ENCODE assay signal across 20 mouse cellular contexts in the genomic region with DNA sequence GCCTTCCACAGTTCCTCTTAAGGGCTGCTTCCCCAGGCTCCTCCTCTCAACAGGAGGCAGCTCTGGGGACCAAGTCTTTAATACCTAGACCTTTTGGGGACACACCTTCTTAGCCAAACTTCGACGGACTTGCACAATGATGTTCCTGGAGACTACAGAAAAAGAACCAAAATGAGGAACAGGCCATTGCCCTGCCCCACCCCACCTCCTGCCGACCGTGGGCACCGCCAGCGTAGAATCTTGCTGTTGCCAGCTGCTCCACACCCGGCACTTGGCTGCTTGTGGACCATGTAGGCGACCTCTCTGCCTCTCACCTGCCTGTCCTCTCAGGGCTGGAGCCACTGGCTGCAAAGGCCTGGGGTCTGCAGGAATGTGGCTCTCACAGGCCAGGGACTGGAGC. TPM values are rescaled to one million over a fixed set of nuclear protein-coding genes. Genes with fewer than 3 reads are reported as not detected.
DNase-seq lines count a peak whose midpoint lies in the region; ATAC-seq and TF ChIP-seq lines count a peak whose summit lies in the region.
"Had no signal": no experiment of that assay in that cellular context is flagged by ENCODE, and none has a peak within 500 bp of the region (broad histone marks: within the 10 kb centered on the region; RNA-seq: fewer than 3 reads in every experiment).

No protein-coding gene starts in this region.

- 0 out of 2 replicates have a peak, but pooled peaks cover 9% of the 10 kb centered on the region for H3K4me1 ChIP-seq in heart, embryonic 10.5 days
- peaks cover 49 to 67% of the 10 kb centered on the region in 2 experiments for H3K4me1 ChIP-seq in CH12.LX (ENCODE audit: control insufficient read depth in 1 of 2, insufficient read depth in 2 of 2)
- no peaks in the 10 kb centered on the region for H3K4me1 ChIP-seq in stomach, postnatal 0 days (replicated peaks; ENCODE audit: control insufficient read depth, insufficient read depth)
- no peaks in the 10 kb centered on the region for H3K4me1 ChIP-seq in hindbrain, embryonic 14.5 days (replicated peaks; ENCODE audit: control insufficient read depth, insufficient read depth, low read length)
- H3K4me1 ChIP-seq: embryonic facial prominence, embryonic 15.5 days; forebrain, embryonic 13.5 days; midbrain, embryonic 13.5 days had no signal

- no peak overlapping the region for H3K9ac ChIP-seq in CH12.LX (ENCODE audit: insufficient read depth, low read depth)
- no peak overlapping the region for H3K9ac ChIP-seq in stomach, postnatal 0 days (ENCODE audit: low read length)
- no peak overlapping the region for H3K9ac ChIP-seq in hindbrain, embryonic 14.5 days
- H3K9ac ChIP-seq: embryonic facial prominence, embryonic 15.5 days; forebrain, embryonic 13.5 days; lung, embryonic 14.5 days; midbrain, embryonic 13.5 days had no signal

- in situ Hi-C loops in CH12.LX (cut with MboI; ENCODE audit: low pct_ligation_motif_present, low pct_unique_long_range_greater_than_20kb, low sequenced_read_pairs) = no loop called here

- TF ChIP-seq RAD21 in CH12.LX (IDR thresholded peaks at IDR 0.05; ENCODE audit: low read depth, low read length) = no peak

- peaks cover 12% of the 10 kb centered on the region; the same call in 1 of the 2 replicates for H3K27me3 ChIP-seq in heart, embryonic 10.5 days (ENCODE audit: insufficient read depth, poor library complexity, severe bottlenecking)
- no peaks in the 10 kb centered on the region for H3K27me3 ChIP-seq in CH12.LX (replicated peaks)
- H3K27me3 ChIP-seq in stomach, postnatal 0 days (ENCODE audit: control insufficient read depth, insufficient read depth, low read length) = no peaks in the 10 kb centered on the region
- H3K27me3 ChIP-seq in hindbrain, embryonic 14.5 days (ENCODE audit: control insufficient read depth, insufficient read depth, low read length) = no peaks in the 10 kb centered on the region
- H3K27me3 ChIP-seq: embryonic facial prominence, embryonic 15.5 days; forebrain, embryonic 13.5 days; midbrain, embryonic 13.5 days had no signal

- DNase-seq in heart, embryonic 10.5 days (ENCODE audit: low spot score) = peak; percentile 73
- no peak for DNase-seq in heart, postnatal 10 days
- DNase-seq in CH12.LX (ENCODE audit: extremely low read depth) = no peak
- peak; percentile 41 for DNase-seq in lung, postnatal 25 days (ENCODE audit: low spot score)
- no peak for DNase-seq in urinary bladder, postnatal 36 days (ENCODE audit: low spot score in 2 of 2)
- no peak for DNase-seq in stomach, postnatal 0 days (ENCODE audit: low spot score)
- no peak for DNase-seq in hindbrain, embryonic 14.5 days (ENCODE audit: low spot score)
- DNase-seq: cerebellum, adult 9-10 months; gastrocnemius, postnatal 25 days; kidney, adult 18-20 months; kidney, postnatal 36 days; layer of hippocampus, adult 9-11 months; lung, embryonic 14.5 days; thymus, postnatal 25 days had no signal

- 56% methylated on average over 8 of the region's 8 CpGs for WGBS in heart, embryonic 10.5 days
- 50% methylated on average over 8 of the region's 8 CpGs for WGBS in stomach, postnatal 0 days
- WGBS in hindbrain, embryonic 14.5 days = 68% methylated on average over 8 of the region's 8 CpGs

- no peaks in the 10 kb centered on the region for H3K36me3 ChIP-seq in heart, embryonic 10.5 days
- no peaks in the 10 kb centered on the region for H3K36me3 ChIP-seq in CH12.LX (replicated peaks in 1 of 2; ENCODE audit: control insufficient read depth in 1 of 2, insufficient read depth in 1 of 2, low read length in 1 of 2)
- no peaks in the 10 kb centered on the region for H3K36me3 ChIP-seq in stomach, postnatal 0 days (ENCODE audit: control insufficient read depth, insufficient read depth, low read length)
- H3K36me3 ChIP-seq in hindbrain, embryonic 14.5 days (replicated peaks; ENCODE audit: control insufficient read depth, insufficient read depth) = no peaks in the 10 kb centered on the region
- H3K36me3 ChIP-seq: embryonic facial prominence, embryonic 15.5 days; midbrain, embryonic 13.5 days had no signal

- no peak overlapping the region for H3K4me3 ChIP-seq in heart, embryonic 10.5 days
- H3K4me3 ChIP-seq in CH12.LX (replicated peaks in 1 of 3; ENCODE audit: low read depth in 2 of 3, low read length in 2 of 3, poor library complexity in 1 of 3) = peak overlapping the region in 1 of 3 experiments; percentile 19
- H3K4me3 ChIP-seq in stomach, postnatal 0 days (ENCODE audit: low read depth, low read length) = no peak overlapping the region
- no peak overlapping the region for H3K4me3 ChIP-seq in hindbrain, embryonic 14.5 days (replicated peaks; ENCODE audit: low read length)
- H3K4me3 ChIP-seq: embryonic facial prominence, embryonic 15.5 days; forebrain, embryonic 13.5 days; midbrain, embryonic 13.5 days had no signal

- dilution Hi-C loops in CH12.LX (cut with MboI; ENCODE audit: extremely low pct_ligation_motif_present, extremely low pct_unique_long_range_greater_than_20kb, low sequenced_read_pairs) = no loop called here

- intact Hi-C loops in heart, postnatal 10 days (cut with DNase I) = no loop called here

- no peak for TF ChIP-seq POLR2A in CH12.LX (IDR thresholded peaks at IDR 0.05; ENCODE audit: low read depth, low read length)

- 0 out of 2 replicates have a peak overlapping the region, but pooled peaks have one; percentile 5 for H3K4me2 ChIP-seq in CH12.LX (ENCODE audit: insufficient read depth, low read depth, poor library complexity, severe bottlenecking)
- H3K4me2 ChIP-seq in stomach, postnatal 0 days (replicated peaks; ENCODE audit: low read depth) = no peak overlapping the region
- no peak overlapping the region for H3K4me2 ChIP-seq in hindbrain, embryonic 14.5 days (replicated peaks)
- H3K4me2 ChIP-seq: embryonic facial prominence, embryonic 15.5 days; forebrain, embryonic 13.5 days; heart, embryonic 11.5 days; lung, embryonic 14.5 days; midbrain, embryonic 13.5 days had no signal

- no peak overlapping the region for H3K27ac ChIP-seq in heart, embryonic 10.5 days
- 0 out of 2 replicates have a peak overlapping the region, but pooled peaks have one; percentile 4 for H3K27ac ChIP-seq in CH12.LX (ENCODE audit: insufficient read depth, low read depth)
- no peak overlapping the region for H3K27ac ChIP-seq in stomach, postnatal 0 days (replicated peaks)
- H3K27ac ChIP-seq in hindbrain, embryonic 14.5 days = no peak overlapping the region
- H3K27ac ChIP-seq: embryonic facial prominence, embryonic 15.5 days; forebrain, embryonic 13.5 days; hindbrain, postnatal 0 days; midbrain, embryonic 13.5 days had no signal

- 0 out of 2 replicates have a peak, but pooled peaks cover 2% of the 10 kb centered on the region for H3K9me3 ChIP-seq in heart, embryonic 10.5 days
- H3K9me3 ChIP-seq in CH12.LX (replicated peaks; ENCODE audit: low read length) = peaks cover 20% of the 10 kb centered on the region
- no peaks in the 10 kb centered on the region for H3K9me3 ChIP-seq in stomach, postnatal 0 days (ENCODE audit: control insufficient read depth, low read length)
- no peaks in the 10 kb centered on the region for H3K9me3 ChIP-seq in hindbrain, embryonic 14.5 days (ENCODE audit: control insufficient read depth, low read length)
- H3K9me3 ChIP-seq: embryonic facial prominence, embryonic 15.5 days had no signal

- TF ChIP-seq EP300 in CH12.LX (IDR thresholded peaks at IDR 0.05; ENCODE audit: low read length) = no peak
- TF ChIP-seq EP300 in stomach, postnatal 0 days (optimal IDR thresholded peaks at IDR 0.05) = no peak

- H3K79me2 ChIP-seq in CH12.LX (replicated peaks; ENCODE audit: control insufficient read depth, extremely low read depth, insufficient read depth, poor library complexity, severe bottlenecking) = no peaks in the 10 kb centered on the region

- ATAC-seq in monocyte, adult 5-6 weeks (replicated peaks; ENCODE audit: insufficient number of reproducible peaks, low FRiP score, low TSS enrichment, poor library complexity, severe bottlenecking) = peak; percentile 66
- no peak for ATAC-seq in stomach, postnatal 0 days (ENCODE audit: low FRiP score, low TSS enrichment)
- ATAC-seq in hindbrain, embryonic 14.5 days (ENCODE audit: low FRiP score) = no peak
- ATAC-seq: forebrain, embryonic 13.5 days; hindbrain, postnatal 0 days; midbrain, embryonic 13.5 days had no signal

- TF ChIP-seq CTCF in CH12.LX (conservative IDR thresholded peaks at IDR 0.05 in 1 of 2, IDR thresholded peaks at IDR 0.05 in 1 of 2; ENCODE audit: low read depth in 2 of 2, low read length in 2 of 2) = no peak
- no peak for TF ChIP-seq CTCF in stomach, postnatal 0 days (IDR thresholded peaks at IDR 0.05; ENCODE audit: low read depth)

TF ChIP-seq in CH12.LX, 34 proteins besides CTCF, POLR2A, EP300 and RAD21:
- TF ChIP-seq BHLHE40 (IDR thresholded peaks at IDR 0.05; ENCODE audit: low read depth, low read length) = no peak
- TF ChIP-seq MAZ (IDR thresholded peaks at IDR 0.05; ENCODE audit: low read depth, low read length) = peak; percentile 3; the same call in 1 of the 2 replicates
- no peak for TF ChIP-seq JUN (IDR thresholded peaks at IDR 0.05; ENCODE audit: insufficient read depth, low read depth, low read length)
- no peak for TF ChIP-seq ZC3H11A (IDR thresholded peaks at IDR 0.05; ENCODE audit: low read depth, low read length)

RNA-seq across cellular contexts. Expression of a gene that starts 10.3 kb away (rescaled TPM):
- 1.1 and 1.2 TPM in 2 replicates for polyA plus RNA-seq in heart, embryonic 10.5 days (2016; fragmentation: Nextera tagmentation; extraction: Ambion mirVana)
- total RNA-seq in heart, postnatal 10 days (2021) = 1 to 10 TPM in 1 of 2 experiments, under 1 TPM in 1; 0.91 to 1.0 TPM
- total RNA-seq in CH12.LX (2012; rRNA removed) = 260 and 365 TPM in 2 replicates
- total RNA-seq in CH12.LX (2014; rRNA removed) = 338 and 355 TPM in 2 replicates
- 299 and 356 TPM in 2 replicates for polyA plus RNA-seq in CH12.LX (2012; ENCODE audit: insufficient read length, low read depth)
- 39.9 to 75.6 TPM (median 53.5 TPM) in 3 replicates for total RNA-seq in monocyte, adult 5-6 weeks (2017)
- polyA plus RNA-seq in stomach, postnatal 0 days (2015; fragmentation: Nextera tagmentation; extraction: Ambion mirVana) = 1.9 and 2.6 TPM in 2 replicates
- polyA plus RNA-seq in hindbrain, embryonic 14.5 days (2014; fragmentation: Nextera tagmentation; extraction: Ambion mirVana) = 0.96 and 1.1 TPM in 2 replicates

RNA-seq across cellular contexts. Expression of a gene that starts 58.6 kb away (rescaled TPM):
- polyA plus RNA-seq in heart, embryonic 10.5 days (2016; fragmentation: Nextera tagmentation; extraction: Ambion mirVana) = 105 and 106 TPM in 2 replicates
- 10 to 100 TPM; 55.1 to 57.6 TPM for total RNA-seq in heart, postnatal 10 days (2021)
- 56.7 and 65.3 TPM in 2 replicates for total RNA-seq in CH12.LX (2012; rRNA removed)
- 51.9 and 54.7 TPM in 2 replicates for total RNA-seq in CH12.LX (2014; rRNA removed)
- 38.9 and 48.1 TPM in 2 replicates for polyA plus RNA-seq in CH12.LX (2012; ENCODE audit: insufficient read length, low read depth)
- 40.7 to 65.8 TPM (median 44.4 TPM) in 3 replicates for total RNA-seq in monocyte, adult 5-6 weeks (2017)
- 31.9 and 35.6 TPM in 2 replicates for polyA plus RNA-seq in stomach, postnatal 0 days (2015; fragmentation: Nextera tagmentation; extraction: Ambion mirVana)
- polyA plus RNA-seq in hindbrain, embryonic 14.5 days (2014; fragmentation: Nextera tagmentation; extraction: Ambion mirVana) = 473 and 509 TPM in 2 replicates

Comparison
In these comparisons a context has a peak if more than half of its experiments do, and no peak if none do; other contexts are left out.
1. DNase-seq: peak in heart, embryonic 10.5 days (single experiment) and lung, postnatal 25 days (single experiment); none in heart, postnatal 10 days (0 of 2), CH12.LX (single experiment), urinary bladder, postnatal 36 days (0 of 2), stomach, postnatal 0 days (single experiment) and hindbrain, embryonic 14.5 days (single experiment).
2. RNA of a gene that starts 10.3 kb away (polyA plus RNA-seq): 299 to 356 TPM in CH12.LX; 1.9 to 2.6 TPM in stomach, postnatal 0 days, 1.1 to 1.2 TPM in heart, embryonic 10.5 days and 0.96 to 1.1 TPM in hindbrain, embryonic 14.5 days; every median in the first group is over 10 times any median in the second.